Mouse (Mus musculus): ENCODE measurements around the gene Nup188.

The Nup188 gene

DNA sequence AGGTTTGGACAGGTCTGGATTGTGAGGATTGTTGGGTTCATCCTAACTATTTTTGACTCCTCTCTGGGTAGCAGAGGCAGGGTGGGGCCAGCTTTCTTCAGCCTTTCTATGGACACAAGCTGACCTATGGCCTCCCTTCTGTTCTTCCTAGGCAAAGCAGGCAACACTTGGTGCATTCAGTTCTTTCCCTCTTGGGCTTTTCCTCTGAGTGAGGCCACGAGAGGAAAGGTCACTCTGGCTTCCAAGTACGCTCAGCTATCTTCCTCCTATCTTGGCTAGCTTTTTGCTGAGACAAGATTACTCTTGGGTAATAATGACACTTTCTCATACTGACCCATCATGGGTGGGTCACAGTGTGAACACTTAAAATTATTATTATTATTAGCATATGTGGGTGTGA, 3.0 kb upstream of the Nup188 start:
- DNase-seq (ENCODE audit: low read depth, low spot score) = no peak

GRCm38 (mm10) chr2:30285004-30285403, 1.2 kb upstream of the Nup188 start:
- DNase-seq (ENCODE audit: low read depth, low spot score) = no peak

DNA sequence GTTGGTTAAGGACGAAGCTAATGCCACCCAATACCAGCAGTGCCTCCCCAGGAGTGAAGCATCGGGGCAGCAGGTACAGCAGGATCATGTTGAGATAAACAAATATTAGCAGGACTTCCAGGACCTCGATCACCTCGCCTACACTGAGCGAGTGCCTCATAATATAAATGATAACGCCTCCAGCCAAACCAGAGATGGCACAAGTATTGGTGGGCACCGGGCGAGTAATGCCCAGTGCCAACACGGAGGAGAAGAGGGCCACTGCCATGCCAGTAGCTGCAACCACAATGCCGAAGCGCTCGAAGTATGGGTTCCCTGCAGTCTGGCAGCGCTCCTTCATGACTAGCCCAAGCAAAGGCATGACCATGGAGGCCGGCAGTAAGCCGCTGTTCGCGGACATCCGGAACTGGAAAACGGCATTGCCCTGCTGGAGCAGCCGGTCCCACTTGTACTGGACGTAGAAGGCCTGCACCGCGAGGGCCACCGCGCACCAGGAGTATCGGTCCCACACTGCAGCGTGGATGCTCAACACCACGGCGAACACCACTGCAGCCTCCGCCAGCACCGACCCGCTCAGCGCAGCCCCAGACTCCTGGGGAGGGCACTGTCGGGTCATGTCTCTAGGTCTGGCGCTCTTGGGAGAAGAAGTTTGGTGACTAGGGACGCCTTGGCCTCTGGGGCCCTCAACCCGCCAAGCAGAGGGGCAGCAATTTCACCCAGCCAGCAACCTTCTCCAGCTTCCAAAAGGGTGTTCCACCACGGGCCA, 598 bp upstream of the Nup188 start:
- DNase-seq (ENCODE audit: low read depth, low spot score) = no peak

- DNase-seq (ENCODE audit: low read depth, low spot score) = peak; percentile 53
Measured at GRCm38 (mm10) chr2:30287027-30287373, 803 bp downstream of the Nup188 start.

- DNase-seq (ENCODE audit: low read depth, low spot score) = no peak
Measured at GRCm38 (mm10) chr2:30299525-30299924, 13.3 kb downstream of the Nup188 start.

GRCm38 (mm10) chr2:30299966-30300365, 13.8 kb downstream of the Nup188 start:
- DNase-seq (ENCODE audit: low read depth, low spot score) = no peak

- DNase-seq (ENCODE audit: low read depth, low spot score) = no peak
Measured at GRCm38 (mm10) chr2:30306087-30306486, 19.9 kb downstream of the Nup188 start.

- no peak for DNase-seq (ENCODE audit: low read depth, low spot score)
Measured at GRCm38 (mm10) chr2:30309351-30309750, 23.2 kb downstream of the Nup188 start.

- no peak for DNase-seq (ENCODE audit: low read depth, low spot score)
Measured at GRCm38 (mm10) chr2:30311481-30311880, 25.3 kb downstream of the Nup188 start.

DNA sequence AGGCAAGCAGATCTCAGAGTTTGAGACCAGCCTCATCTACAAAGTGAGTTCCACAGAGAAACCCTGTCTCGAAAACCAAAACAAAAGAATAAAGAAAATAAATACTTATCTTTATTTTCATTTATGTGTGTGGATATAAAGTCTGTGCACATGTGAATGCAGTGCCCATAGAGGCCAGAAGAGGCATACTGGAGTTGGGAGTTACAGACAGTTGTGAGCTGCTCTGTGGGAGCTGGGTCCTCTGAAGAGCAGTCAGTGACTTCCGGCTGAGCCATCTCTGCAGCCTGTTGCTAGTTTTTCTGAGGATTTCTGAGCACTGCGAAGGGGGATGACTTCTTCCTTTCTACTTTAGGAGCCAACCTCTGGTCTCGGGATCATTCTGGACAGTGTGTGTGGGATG, 29.9 kb downstream of the Nup188 start:
- peak; percentile 46 for DNase-seq (ENCODE audit: low read depth, low spot score)

GRCm38 (mm10) chr2:30316955-30317354, 30.8 kb downstream of the Nup188 start:
- DNase-seq (ENCODE audit: low read depth, low spot score) = no peak

- DNase-seq (ENCODE audit: low read depth, low spot score) = no peak
Measured at GRCm38 (mm10) chr2:30319260-30319659, 33.1 kb downstream of the Nup188 start.

GRCm38 (mm10) chr2:30323111-30323510, 36.9 kb downstream of the Nup188 start:
- no peak for DNase-seq (ENCODE audit: low read depth, low spot score)

- no peak for DNase-seq (ENCODE audit: low read depth, low spot score)
Measured at GRCm38 (mm10) chr2:30325296-30325695, 39.1 kb downstream of the Nup188 start.

- no peak for DNase-seq (ENCODE audit: low read depth, low spot score)
Measured at GRCm38 (mm10) chr2:30327276-30327675, 41.1 kb downstream of the Nup188 start.

DNA sequence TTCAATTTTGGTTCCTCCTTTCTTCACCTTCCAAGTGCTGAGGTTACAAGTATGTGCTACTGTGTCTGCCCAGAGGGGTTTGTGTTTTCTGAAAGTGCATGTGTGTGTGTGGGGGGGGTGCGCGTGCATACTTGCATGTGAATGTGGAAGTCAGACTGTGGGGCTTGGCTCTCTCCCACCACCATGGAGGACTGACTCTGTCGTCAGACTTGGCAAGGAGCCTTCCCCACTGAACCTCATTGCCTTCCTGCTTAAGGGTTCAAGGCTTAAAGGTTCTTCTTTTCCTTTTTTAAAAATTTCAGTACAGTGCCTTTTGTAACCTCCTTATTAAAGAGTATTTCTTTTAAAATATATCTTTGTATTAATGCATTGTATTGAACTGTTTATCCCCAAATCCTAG, 42.6 kb downstream of the Nup188 start:
- no peak for DNase-seq (ENCODE audit: low read depth, low spot score)

GRCm38 (mm10) chr2:30335324-30335723, 49.1 kb downstream of the Nup188 start:
- DNase-seq (ENCODE audit: low read depth, low spot score) = peak; percentile 90

DNA sequence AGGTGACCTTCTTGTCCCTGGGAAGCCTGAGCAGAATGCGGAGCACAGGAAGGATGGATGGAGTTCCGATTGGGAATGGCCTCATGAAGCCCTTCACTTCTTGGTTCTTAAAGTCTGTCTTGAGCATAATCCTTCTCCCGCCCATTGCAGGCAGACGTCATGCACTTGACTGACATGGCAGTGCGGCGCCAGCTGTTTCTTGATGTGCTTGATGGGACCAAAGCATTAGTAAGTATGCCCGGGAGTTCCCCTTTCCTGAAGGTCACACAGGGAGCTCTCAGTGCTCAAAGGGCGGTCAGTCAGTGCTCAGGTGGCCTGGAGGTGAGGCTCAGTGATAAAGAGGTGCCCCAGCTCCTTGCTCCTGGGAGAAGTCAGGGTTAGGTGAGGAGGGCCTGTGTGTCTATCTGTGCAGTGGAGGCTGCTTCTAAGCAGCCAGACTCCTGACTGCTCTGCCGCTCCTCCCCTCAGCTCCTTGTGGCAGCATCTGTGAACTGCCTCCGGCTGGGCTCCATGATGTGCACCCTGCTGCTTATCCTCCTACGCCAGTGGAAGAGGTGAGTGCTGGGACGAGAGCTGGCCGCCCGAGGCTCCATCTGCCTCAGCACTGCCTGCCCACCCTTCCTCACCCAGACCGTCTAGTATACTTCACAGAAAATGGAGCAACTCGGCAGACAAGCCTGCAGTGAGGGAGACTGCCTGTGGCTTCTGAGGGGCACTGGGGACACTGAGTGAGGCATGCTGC, 50.1 kb downstream of the Nup188 start:
- DNase-seq (ENCODE audit: low read depth, low spot score) = peak; percentile 75

- no peak for DNase-seq (ENCODE audit: low read depth, low spot score)
Measured at GRCm38 (mm10) chr2:30337179-30337578, 51.0 kb downstream of the Nup188 start.

DNA sequence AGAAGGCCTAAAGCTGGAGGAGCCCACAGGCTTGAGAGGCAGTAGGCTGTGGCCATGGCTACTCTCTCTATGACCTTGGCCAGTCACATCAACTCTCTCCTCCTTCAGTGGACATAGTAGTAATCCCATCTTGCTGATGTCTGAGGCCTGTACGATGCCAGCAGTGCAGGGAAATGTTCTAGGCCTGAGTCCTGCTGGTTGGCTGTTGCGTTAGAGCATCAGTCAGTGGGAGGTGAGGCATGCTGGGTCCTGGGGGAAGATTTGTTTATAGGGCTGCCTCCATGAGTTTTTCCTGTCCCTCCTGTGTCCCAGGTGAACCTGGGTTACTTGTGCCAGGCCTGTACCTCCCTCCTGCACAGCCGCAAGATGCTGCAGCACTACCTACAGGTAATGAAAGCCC, 55.9 kb downstream of the Nup188 start:
- DNase-seq (ENCODE audit: low read depth, low spot score) = no peak

DNA sequence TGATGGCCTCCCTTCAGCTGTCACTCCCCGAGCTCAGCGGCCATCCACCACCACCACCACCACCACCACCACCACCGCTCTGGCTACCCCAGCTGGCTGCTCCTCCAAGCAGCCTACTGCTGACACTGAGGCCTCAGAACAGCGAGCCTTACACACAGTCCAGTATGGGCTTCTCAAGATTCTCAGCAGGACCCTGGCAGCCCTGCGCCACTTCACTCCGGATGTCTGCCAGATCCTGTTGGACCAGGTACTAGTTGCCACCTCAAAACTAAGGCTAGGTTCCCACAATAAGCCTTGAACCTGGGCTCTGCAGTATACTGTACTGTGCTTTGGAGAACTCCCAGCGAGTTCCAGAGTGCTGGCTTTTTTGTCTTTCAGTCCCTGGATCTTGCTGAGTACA, 56.3 kb downstream of the Nup188 start:
- no peak for DNase-seq (ENCODE audit: low read depth, low spot score)

DNA sequence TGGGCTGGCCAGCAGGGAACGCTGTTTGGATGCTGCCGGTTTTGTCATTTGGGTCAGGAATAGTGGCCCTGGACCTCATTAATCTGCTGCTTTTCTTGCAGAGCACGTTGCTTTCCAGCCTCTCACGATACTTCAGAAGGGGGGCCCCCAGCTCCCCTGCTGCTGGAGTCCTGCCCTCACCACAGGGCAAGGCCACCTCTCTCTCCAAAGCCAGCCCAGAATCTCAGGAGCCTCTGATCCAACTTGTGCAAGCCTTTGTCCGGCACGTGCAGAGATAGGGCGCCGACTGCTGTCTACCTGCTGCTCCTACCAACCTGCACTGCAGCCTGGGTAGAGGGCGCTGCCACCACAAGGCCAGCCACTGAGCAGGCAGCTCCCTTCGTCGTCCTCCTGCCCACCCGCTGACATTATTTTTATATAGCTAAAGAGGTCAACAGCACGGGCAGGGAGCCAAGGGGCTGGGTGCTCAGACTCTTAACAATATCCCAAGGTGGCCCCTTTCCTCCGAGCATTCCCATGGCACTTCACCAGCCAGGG, 57.5 kb downstream of the Nup188 start:
- no peak for DNase-seq (ENCODE audit: low read depth, low spot score)
